Mouse (Mus musculus) mesoderm, embryonic 11.5 days (tissue): ENCODE measurements at regions not wholly inside any gene's neighbourhood (a gene's known extent, or its start where the extent isn't known, plus 50 kb on each side); places are given as distances from the start of the nearest gene placed in this dataset.

Experiments
- DNase-seq: peaks from one replicate; pipeline ENCODE4 v3.0.0-alpha.2; 2012; ENCODE audit warnings: low read depth, low spot score

DNA sequence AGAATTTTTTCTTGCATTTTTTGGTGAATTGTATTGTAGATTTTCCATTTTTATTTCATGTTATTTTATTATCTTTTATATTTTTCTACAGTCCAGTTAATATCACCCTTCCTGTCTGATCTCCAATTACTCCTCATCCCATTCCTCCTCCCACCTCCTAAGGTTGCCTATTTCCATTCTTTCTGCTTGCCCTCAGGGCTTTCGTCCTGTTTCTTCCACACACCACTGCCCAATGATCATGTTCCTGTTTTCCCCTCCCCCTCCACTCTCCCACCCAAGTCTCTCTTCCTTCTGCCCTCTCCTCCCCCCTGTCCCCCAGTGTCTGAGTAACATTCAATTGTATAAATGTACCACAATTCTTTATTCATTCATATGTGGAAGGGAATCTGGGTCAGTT lies 573.6 kb upstream of the Ptprd start:
- DNase-seq = no peak

- no peak for DNase-seq
These were observed 573.1 kb upstream of the Ptprd start for GRCm38 (mm10) chr4:78784675-78785377.

GRCm38 (mm10) chr4:78784036-78784435 lies 572.3 kb upstream of the Ptprd start:
- no peak for DNase-seq

DNA sequence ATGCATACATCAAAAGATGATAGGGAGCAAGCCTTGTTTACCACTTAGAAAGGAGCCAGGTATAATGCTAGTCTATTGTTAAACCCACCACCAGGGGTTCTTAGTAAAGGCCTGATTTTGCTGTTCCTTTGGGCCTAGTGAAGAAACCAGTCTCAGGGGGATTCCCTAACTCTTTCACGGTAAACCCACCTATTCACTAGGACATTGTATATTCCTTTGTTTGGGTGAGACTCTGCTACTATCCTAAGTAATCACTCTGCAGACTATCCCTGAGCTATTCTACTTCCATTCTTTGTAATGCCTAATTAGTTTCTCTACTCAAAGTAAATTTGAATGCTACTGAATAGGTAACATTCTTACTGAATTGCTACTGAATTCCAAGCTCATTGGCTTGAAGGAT lies 571.0 kb upstream of the Ptprd start:
- DNase-seq = no peak

GRCm38 (mm10) chr4:78773867-78774266 lies 562.1 kb upstream of the Ptprd start:
- peak; percentile 2 for DNase-seq

GRCm38 (mm10) chr4:78736026-78736425 lies 524.3 kb upstream of the Ptprd start:
- no peak for DNase-seq
